Mouse (Mus musculus) kidney, adult 2 months (tissue): ENCODE results near the gene Ppef1.

Experiments used
- CTCF ChIP-seq: fragments of 200-500 bp; conservative IDR thresholded peaks from 2 replicates; pipeline ENCODE4 v1.5.1; 2011; ENCODE audit warnings: low read depth, mild to moderate bottlenecking, control low read depth, low read length, moderate library complexity, mixed read lengths; ENCODE audit not compliant: insufficient read depth, insufficient read length
- POLR2A ChIP-seq: fragments of 200-500 bp; IDR thresholded peaks from one replicate; pipeline ENCODE4 v1.6.1; 2011; ENCODE audit warnings: low read depth, low read length, control low read depth

- TF ChIP-seq CTCF (no peak), POLR2A (no peak)
Observed at GRCm38 (mm10) chrX:160745399-160745798, 9.8 kb upstream of the Ppef1 start.
